Mouse (Mus musculus): ENCODE measurements around the gene Hdac1.

GRCm38 (mm10) chr4:129557256-129557808 is 14.8 kb upstream of the Hdac1 start:
- TF ChIP-seq POLR2A (IDR thresholded peaks at IDR 0.05; ENCODE audit: borderline replicate concordance, control insufficient read depth, low read depth, low read length) (no peak), CTCF (IDR thresholded peaks at IDR 0.05; ENCODE audit: control insufficient read depth, insufficient read depth, low read length) (no peak)

Data from bone marrow, adult 2 months (tissue).